Mouse (Mus musculus) heart, adult 11 months (tissue): ENCODE measurements around the gene Gm49333.

ENCODE experiments used
- DNase-seq: peaks from one replicate; pipeline ENCODE4 v3.0.0; 2022

The Gm49333 gene

DNA sequence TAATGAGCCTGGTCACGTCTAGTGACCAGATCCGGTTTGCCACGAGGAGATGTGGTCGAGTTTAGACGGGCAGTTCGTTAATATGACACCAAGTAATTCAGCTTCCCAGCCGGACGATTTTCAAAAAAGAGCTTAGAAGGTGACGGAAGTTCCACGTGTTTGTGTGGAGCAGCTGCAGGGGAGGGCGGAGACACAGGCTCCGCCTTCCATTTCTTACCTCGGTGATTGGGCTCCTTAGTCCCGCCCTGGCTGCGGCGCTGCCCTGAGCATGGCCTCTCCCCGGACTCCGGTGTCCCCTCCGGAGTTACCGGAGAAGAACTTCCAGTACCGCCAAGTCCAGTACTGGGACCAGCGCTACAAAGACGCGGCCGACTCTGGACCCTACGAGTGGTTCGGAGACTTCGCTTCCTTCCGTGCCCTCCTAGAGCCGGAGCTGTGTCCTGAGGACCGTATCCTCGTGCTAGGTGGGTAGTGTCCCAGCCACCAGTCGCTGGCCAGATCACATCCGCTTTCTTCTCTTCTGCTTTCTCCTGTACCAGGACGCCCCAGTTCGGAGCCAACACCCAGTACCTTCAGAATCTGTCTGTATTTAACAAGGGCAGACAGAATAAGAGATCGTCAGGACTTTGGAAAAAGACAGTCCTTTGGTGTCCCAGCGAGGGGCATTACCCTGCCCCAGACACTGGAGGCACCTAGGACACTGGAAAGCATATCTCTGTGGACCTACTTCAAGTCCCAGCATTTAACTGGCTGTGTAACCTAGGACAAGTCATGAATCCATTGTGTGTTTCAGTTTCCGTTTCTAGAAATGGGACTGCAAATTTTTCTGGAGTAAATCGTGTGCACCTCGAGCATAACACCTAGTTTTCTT, at the start of gene Gm49333, which contains the start of the genes Eef1akmt4 and Alg3:
TSS of gene Gm49333 (plus strand) at position 254 of the 871 bp plus-strand sequence.
TSS of gene Eef1akmt4 (plus strand) at position 237 of the 871 bp plus-strand sequence.
TSS of gene Alg3 (minus strand) at position 379 of the 871 bp plus-strand sequence.
- DNase-seq, result peak; percentile 99

DNA sequence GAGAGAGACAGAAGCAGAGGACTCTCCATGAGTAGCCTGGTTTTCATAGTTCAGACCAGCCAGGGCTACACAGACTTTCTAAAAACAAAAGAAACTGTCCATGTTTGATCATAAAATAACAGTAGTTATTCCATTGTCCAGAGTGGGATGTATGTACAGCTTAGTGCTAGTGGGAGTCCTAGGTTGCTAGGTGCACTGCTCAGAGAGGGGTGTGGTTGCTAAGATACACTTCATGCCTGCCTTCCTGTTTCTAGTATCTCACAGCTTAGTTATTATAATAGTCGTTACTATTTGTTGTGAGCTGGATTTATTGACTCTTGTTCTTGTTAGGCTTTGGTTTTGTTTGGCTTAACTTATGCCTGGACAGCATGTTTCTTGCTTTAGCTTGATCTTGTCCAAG, 46.3 kb upstream of the Gm49333 start:
- no peak for DNase-seq

DNA sequence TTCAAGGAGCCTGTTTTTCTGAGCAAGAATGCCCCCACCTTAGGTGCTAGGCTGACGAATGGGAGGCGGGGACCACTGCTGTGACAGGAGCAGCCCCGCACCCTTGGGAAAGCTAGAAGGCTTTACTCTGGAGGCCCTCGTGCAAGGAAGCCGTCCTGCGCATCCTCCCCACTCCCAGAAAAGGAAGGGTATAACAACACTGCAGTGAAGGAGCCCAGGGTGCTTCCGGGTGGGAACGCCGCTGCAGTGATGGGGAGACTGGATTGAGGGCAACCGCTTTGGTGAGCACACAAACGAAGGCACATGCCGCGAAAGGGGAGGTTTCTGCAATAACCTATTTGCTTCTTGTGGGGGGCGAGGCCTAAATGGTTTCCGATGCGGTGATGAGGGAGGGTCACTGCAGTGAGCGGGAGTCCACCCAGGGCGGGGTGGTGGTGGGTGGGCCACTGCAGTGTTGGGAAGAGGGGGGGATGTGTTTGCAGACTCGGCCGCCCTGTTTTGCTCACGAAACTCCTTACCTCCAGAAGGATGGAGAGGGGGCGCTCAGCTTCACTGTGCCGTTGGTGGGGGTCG, 22.0 kb upstream of the Gm49333 start, which contains the start of gene Vwa5b2:
TSS of gene Vwa5b2 (plus strand) at position 106 of the 573 bp plus-strand sequence.
- no peak for DNase-seq

DNA sequence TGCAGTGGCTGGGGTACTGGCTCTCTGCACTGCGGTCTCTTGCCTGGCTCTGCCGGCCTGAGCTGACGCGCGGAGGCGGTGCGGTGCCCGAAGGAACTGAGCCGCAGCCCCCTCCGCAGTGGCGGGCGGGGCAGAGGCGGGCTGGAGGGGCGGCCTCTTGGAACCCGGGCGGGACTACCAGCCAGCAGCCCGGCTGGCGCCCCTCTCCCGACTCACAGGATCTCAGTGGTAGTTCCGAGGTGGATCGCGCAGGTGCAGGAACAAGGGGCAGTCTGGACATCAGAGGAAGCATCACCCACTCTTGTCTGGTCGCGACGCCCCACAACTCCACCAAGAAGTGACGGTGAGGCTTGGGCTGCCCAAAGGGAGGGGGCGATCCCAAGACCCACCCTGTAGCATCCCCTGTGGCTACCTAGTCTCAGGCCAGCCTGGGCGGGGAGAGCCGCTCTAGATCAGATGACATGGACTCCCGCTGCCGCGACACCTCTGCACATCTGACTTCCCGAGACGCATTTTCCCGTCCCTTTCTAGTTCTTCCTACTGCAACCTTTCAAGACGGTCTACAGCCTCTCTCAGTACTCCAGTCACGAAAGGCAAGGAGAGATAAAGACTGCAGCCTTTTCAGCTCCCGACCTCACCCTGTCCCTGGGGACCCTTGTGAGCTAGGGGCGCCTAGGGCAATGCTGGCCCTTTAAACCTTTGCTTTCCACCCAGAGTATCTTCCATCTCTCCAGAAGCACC, 21.3 kb upstream of the Gm49333 start:
- DNase-seq, result peak; percentile 89

DNA sequence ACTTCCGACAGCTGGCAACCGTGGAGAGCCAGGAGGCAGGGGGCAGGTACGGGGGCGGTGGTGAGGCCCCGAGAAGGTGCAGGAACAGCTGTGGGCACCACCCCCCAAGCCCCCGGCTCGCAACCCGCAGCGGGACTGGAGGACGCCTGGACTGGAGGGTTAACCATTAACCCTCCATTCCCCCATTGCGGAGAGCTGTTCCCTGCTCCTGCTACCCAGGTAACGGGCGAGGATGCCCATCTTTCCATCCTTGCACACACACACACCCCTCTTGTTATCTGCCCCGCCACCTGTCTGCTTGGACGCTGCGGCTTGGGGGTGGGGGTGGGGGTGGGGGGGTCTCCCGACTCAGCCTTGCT, 20.8 kb upstream of the Gm49333 start:
- DNase-seq, result no peak

DNA sequence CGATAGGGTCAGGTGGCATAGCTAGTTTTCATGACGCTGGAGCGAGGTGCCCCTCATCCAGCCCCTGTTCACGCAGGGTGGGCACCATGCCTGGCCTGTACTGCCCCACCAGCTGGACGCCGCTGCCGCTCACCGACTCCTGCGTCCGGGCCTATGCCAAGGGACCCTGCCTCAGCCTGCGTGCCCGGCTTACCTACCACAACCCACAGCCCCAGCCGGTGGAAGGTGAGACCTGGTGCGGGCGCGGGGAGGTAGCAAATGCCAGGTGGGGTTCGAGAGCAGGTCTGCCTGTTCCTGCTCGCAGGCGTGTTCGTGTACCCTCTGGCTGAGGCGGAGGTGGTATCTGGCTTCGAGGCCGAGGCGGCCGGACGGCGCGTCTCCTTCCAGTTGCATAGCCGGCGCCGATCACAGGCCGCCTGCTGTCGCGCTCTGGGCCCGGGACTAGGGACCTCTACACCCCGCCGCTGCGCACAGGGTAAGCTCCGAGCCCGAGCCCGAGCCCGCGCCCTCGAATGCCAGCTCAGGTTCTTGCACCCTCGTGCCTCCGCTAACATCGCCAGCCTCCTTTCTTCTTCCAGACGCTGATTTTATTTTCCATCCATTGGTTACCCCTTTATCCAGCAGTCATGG, 20.2 kb upstream of the Gm49333 start:
- DNase-seq, result no peak

DNA sequence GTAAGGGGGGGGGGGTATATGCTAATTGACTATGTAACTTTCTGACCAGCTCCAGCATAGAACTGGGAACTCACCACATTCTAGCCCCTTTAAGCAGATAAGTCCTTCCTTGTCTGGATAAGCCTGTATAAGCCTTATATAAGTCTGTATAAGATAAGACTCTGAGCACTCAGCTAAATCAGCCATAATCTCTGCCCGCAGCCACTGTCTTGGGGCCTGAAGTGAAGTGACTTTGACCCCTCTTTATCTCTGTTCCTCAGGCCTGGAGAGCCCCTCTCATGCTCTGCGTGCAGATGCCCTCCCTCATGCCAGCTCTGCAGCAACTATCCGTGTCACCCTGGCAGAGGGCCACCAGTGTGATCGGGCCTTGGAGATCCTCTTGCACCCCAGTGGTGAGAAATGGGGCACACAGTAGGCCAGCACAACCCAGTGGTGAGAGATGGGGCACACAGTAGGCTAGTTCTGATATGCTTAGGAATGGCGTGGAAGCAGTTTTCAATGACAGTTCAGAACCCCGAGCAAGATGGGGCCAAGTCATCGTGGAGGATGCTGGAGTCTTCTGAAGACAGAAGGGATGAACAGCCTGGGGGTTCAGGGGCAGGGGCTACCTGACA, 16.2 kb upstream of the Gm49333 start:
- DNase-seq, result no peak

DNA sequence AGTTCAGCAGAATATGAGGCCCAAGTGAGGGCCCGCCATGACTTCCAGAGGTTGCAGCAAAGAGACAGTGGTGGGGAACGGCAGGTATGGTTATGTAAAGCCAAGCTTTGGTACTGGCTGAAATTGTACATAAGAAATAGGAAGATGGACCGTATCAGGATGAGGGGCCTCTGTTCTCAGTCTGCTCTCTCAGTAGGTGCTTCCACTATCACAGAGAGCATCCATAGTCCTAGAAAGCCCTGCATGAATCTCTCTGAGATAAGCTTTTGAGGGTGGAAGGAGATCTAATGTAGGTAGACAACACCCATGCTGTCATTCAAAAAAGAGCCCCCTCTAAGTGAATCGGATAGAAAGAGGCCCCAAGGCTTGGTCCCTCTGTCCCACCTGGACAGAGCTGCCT, 15.7 kb upstream of the Gm49333 start:
- DNase-seq, result no peak

DNA sequence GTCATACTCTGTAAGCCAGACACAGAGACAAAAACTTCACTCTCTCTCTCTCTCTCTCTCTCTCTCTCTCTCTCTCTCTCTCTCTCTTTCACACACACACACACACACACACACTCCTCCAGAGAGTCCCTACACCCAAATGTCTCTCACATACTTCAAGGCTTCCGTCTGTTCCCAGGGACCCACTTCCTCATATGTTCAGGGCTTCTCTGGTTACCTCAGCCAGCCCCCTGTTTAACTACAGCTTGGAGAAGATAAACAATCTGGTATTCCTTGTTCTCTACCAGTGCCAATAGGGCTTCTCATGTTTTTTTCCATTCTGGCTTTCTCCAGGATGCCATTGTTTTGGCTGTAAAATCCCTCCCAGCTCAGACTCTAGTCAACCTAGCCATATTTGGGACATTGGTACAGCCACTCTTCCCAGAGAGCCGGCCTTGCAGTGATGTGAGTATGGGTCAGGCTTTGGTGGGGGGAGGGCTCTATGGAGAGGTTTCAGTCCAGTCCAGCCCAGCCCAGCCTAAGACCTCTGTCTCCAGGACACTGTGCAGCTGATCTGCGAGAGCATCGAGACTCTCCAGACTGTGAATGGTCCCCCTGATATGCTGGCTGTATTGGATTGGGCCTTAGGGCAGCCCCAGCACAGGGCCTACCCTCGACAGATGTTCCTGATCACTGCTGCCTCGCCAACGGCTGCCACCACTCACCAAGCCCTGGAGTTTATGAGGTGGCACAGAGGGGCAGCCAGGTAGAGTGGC, 14.5 kb upstream of the Gm49333 start:
- DNase-seq, result peak; percentile 87

DNA sequence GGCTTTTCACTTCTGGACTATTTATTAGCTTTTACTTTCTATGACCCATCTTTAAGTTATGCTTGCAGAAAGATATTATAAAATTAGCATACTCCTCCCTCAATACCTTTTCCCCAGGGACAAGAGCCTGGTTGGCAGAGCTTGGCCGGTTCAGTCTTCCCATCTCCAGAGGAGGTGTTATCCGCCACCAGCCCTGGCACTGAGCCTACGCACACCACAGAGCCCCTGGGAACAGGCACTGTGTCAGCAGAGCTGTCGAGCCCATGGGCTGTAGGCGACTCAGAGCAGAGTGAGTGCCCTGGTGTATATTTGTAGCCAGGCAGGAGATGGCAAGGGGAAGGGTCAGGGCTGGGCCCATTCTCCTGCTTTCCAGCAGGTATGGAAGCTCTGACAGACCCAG, 10.9 kb upstream of the Gm49333 start:
- DNase-seq, result peak; percentile 80

DNA sequence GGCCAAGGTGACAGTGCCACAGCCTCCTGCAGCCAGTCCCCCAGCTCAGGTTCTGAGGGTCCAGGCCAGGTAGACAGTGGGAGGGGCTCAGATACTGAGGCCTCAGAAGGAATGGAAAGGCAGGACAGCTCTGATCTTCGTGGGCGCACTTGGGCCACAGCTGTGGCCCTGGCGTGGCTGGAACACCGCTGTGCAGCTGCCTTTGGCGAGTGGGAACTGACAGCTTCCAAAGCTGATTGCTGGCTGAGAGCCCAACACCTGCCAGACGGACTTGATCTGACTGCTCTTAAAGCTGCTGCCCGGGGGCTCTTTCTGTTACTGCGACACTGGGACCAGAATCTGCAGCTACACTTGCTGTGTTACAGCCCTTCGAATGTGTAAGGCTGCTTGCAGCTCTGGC, 6.7 kb upstream of the Gm49333 start:
- DNase-seq, result no peak

DNA sequence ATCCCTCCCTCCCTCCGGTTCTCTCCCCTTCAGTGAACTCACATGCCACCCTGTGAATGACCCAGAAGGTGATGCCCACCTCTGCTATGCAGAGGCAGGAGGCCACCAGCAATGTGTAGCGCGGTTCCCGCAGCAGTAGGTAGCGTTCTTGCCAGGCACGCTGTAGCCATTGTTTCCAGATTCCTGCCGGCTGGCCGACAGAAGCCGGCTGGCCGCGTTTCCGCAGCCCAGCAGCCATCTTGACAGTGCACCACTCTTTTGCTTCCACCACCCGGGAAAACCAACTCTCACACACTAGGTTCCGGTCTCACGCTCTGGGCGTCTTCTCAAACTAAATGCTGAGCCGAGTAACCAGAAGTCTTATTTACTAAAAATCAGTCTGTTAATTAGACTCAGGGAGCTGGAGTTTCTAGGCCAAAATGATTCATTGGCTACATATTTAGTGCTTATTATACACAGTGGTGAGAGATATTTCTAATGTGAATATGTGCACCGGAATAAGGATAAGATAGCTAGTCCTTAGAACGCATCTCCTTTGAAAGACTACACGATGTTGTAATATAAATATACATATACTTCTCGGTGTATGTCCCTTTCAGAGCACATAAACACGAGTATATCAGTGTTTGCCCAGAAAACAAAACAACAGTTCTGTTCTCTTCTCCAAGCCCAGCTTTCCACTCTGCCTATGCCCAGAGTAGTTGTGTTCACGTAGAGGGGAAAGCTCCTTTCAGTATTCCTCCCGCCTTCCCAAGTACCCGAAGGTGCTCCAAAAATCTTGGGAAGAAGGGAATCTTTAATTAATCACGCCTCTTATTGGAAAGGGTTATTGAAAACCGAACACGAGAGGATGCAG, 681 bp upstream of the Gm49333 start:
- DNase-seq, result peak; percentile 96

DNA sequence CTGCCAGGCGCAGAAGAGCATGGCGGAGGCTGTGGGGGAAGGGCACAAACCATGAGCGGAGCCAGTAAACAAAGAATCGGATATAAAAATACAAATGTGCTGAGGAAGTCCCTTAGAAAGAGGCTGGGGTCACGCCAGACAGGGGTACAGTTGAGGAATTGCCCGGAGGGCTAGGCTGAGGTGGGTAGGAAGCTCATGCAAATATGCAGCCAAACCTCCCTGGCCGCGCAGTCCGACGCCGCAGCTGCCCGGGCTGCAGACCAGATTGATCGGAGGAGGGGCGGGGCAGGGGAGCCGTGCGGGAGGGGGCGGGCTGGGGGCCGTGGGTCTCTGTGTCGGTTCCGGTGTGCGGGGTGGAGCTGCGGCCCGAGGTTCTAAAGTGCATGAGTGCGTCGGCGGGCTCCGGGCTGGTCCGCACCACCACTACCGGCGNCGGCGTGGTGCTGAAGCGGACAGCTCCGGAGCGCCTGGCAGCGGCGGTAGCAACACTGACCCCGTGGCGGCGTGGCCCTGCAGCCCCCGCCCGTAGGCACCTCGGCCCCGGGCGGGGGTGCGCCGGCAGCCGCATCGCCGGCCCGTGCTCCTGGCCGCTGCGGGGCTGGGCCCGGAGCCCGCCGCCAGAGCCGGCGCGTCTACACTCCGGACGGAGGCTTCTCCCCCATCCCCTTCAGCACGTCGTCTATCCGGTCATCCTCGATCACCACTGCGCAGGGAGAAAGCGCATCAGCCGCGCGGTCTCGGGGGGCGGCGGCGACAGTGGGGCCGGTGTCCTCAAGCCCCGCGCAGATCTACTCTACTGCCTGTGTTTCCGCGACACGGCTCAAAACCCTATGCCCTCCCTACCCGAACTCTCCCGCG, 8.4 kb downstream of the Gm49333 start:
- peak; percentile 91 for DNase-seq

DNA sequence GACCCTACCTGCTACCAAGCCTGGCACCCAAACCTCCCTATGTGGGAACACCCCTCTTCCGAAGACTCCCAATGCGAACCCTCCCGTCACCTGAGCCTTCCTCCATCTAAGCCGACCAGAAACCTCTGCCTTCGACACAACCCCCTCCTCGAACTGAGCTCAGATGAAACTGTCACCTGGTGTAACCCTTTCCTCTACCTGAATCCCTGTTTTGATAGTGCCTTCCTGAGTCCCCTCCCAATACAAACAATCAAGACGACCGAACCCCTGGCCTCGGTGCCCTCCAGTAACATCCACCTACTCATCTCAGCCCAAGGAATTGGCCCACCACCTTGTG, 9.0 kb downstream of the Gm49333 start:
- no peak for DNase-seq

DNA sequence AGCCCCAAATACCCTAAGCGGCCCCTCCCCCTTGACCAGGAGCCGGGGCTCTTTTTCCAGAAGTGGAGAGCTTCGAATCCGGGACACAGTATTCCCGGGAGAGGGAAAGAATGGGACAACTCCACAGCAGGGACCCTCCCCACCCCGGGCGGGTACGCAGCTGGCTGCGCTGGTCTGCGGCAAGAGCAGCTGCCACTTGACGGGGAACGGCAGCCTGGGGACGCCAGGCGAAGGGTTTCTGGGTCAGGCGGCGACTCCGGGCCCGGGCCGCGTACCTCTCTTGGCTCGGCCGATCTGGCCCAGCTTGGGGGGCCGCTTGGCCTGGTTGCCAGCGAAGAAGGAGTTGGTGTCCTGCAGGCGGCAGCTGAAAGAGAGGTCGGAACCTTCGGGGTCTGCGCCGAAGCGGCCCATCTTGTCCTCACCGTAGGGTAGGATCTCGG, 9.4 kb downstream of the Gm49333 start:
- no peak for DNase-seq

DNA sequence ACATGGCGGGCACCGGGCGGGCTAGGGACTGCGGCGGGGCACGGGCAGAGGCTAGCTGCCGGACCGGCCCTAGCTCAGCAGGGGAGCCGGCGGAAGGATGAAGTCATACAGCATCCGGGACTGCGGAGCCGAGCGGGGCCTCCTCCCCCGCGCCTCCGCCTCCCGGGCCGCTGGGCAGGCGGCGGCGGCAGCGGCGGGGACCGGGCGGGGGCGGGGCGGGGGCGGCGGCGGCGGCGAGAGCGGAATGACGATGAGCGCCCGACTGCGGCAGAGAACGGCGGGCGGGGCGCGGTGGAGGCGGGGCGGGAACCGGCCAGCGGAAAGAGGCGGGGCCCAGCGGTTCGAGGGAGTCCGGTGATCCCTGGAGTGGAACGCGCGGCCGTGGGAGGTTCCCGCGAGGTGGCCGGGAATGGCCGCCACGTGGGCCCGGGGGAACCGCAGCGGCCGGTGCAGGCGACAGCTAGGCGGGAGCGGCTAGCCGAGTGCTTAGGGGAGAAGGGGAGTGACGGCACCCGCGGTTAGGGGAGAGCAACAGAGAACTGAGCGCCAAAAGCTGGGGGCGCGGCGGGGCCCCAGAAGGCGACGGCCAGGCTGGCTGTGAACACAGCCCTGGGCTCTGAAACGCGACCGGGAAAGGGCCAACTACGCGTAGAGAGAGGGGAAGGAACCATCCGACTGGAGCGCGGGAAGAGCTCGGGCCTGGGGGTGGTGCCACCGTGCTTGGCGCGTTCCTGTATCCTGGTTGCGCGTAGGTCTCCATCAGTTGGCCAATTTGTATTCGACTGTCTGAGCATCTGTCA, 10.0 kb downstream of the Gm49333 start, which contains the start of gene Camk2n2:
TSS of gene Camk2n2 (minus strand) at position 97 of the 800 bp plus-strand sequence.
- peak; percentile 96 for DNase-seq

DNA sequence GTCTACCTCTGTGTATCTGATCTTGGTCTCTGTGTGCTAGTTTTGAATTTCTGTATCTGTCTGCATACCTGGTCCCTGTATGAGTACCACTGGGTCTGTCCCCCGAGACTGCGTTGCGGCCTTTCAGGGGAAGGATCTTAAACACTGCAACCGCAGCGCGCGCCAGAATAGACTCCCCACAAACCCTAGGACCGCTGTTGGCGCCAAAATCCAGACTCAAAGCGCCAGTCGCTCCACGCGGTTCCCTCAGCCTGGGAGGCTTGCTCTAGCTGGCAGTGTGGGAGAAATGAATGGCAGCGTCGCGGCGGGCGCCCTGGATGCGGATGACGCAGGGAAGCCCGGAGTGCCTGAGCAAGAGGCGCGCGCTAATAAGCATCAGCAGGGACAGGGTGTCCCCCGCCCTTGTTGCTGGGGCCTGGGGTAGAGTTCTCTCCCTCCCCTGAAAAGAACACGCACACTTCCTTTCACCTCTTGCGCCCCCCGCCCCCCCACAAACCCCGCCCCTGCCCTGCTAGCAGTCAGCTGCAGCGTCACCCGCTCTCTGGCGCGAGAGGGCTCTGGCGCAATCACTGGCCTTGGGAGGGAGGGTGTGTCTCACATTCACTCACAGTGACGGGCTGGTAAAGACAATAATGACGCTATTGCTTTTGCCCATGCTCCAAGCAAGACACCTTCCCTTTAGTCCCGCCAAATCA, 10.7 kb downstream of the Gm49333 start:
- peak; percentile 97 for DNase-seq

DNA sequence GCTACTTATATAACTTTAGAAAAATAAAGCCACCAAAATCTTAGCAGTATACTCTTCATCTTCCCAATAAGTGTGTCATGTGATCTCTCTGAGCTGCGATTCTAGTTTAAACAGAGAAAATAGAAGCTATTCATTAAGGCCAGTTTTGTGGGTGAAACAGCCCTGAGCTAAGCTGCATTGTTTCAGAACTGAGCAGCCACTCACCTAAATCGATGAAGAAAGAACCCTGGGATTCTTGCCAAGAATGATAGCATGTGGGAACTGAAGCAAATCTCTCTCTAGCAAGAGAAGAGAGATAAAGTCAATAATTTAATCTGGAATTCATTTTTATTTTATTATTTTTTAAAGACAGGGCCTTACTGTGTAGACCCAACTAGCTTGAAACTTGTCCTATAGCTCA, 11.8 kb downstream of the Gm49333 start:
- DNase-seq, result no peak
